ENCODE assay signal across 17 mouse cellular contexts in the genomic region with DNA sequence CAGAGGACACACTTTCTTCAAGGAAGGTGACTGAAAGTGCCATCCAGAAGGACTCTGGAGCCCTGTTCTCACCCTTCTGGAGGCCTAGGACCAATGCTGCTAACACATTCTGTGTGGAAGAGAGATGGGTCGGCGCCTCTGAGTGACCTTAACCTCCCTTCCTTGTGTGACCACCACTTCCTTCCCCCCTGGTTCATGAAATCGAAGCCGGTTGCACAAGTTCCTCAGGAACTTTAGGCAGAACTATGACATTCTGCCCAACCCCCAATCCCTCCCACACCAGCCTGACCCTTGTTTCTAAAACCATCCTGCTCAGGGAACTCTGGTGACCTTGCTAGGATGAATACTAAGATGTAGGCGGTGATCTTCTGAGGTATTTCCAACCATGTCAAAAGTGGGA. TPM values are rescaled to one million over a fixed set of nuclear protein-coding genes. Genes with fewer than 3 reads are reported as not detected.
DNase-seq lines count a peak whose midpoint lies in the region; ATAC-seq and TF ChIP-seq lines count a peak whose summit lies in the region.
"Had no signal": no experiment of that assay in that cellular context is flagged by ENCODE, and none has a peak within 500 bp of the region (broad histone marks: within the 10 kb centered on the region; RNA-seq: fewer than 3 reads in every experiment).

No protein-coding gene starts in this region.

- peaks cover 9% of the 10 kb centered on the region; the same call in 1 of the 2 replicates for H3K4me1 ChIP-seq in spleen, adult 2 months (ENCODE audit: control insufficient read depth, insufficient read depth, insufficient read length)
- peaks cover 12% of the 10 kb centered on the region for H3K4me1 ChIP-seq in liver, embryonic 11.5 days (replicated peaks; ENCODE audit: control insufficient read depth, insufficient read depth, low read length)
- no peaks in the 10 kb centered on the region for H3K4me1 ChIP-seq in hindbrain, embryonic 16.5 days (ENCODE audit: control insufficient read depth, insufficient read depth, low read depth, low read length)
- H3K4me1 ChIP-seq: forebrain, embryonic 13.5 days; hindbrain, embryonic 15.5 days; neural tube, embryonic 13.5 days had no signal

- TF ChIP-seq POLR2A in spleen, adult 2 months (IDR thresholded peaks at IDR 0.05; ENCODE audit: low read depth, low read length) = no peak

- no peak for DNase-seq in spleen, adult 2 months (ENCODE audit: low read depth in 1 of 2, low spot score in 2 of 2)
- no peak for DNase-seq in spleen, postnatal 14 days (ENCODE audit: low spot score in 2 of 2)
- no peak for DNase-seq in liver, embryonic 11.5 days (ENCODE audit: low spot score)
- DNase-seq in lung, postnatal 36 days = peak; percentile 68
- DNase-seq in thymus, postnatal 4 days = no peak
- DNase-seq: adrenal gland, adult 8-10 months; cerebellum, adult 9-11 months; embryo, embryonic 11 days; kidney, adult 18-20 months; kidney, postnatal 36 days had no signal

- 17% methylated on average over 5 of the region's 5 CpGs for WGBS in spleen, adult 2 months
- WGBS in liver, embryonic 11.5 days = 63% methylated on average over 5 of the region's 5 CpGs
- WGBS in hindbrain, embryonic 16.5 days = 98% methylated on average over 5 of the region's 5 CpGs

- H3K27ac ChIP-seq in spleen, adult 2 months (ENCODE audit: insufficient read depth, low read length) = peak overlapping the region; percentile 10; the same call in 1 of the 2 replicates
- H3K27ac ChIP-seq in liver, embryonic 11.5 days (ENCODE audit: low read depth, low read length) = 0 out of 2 replicates have a peak overlapping the region, but pooled peaks have one; percentile 3
- no peak overlapping the region for H3K27ac ChIP-seq in hindbrain, embryonic 16.5 days (ENCODE audit: low read depth, low read length)
- H3K27ac ChIP-seq: forebrain, embryonic 13.5 days; hindbrain, embryonic 15.5 days; neural tube, embryonic 13.5 days had no signal

- no peak for TF ChIP-seq CTCF in spleen, adult 2 months (IDR thresholded peaks at IDR 0.05; ENCODE audit: extremely low read depth, insufficient read depth, insufficient read length, insufficient replicate concordance)

- H3K9ac ChIP-seq in liver, embryonic 11.5 days (ENCODE audit: low read depth, low read length) = no peak overlapping the region
- no peak overlapping the region for H3K9ac ChIP-seq in hindbrain, embryonic 16.5 days (ENCODE audit: low read depth, low read length)
- H3K9ac ChIP-seq: forebrain, embryonic 13.5 days; hindbrain, embryonic 15.5 days; neural tube, embryonic 13.5 days had no signal

- no peaks in the 10 kb centered on the region for H3K9me3 ChIP-seq in liver, embryonic 11.5 days (ENCODE audit: control insufficient read depth, low read length)
- no peaks in the 10 kb centered on the region for H3K9me3 ChIP-seq in hindbrain, embryonic 16.5 days (ENCODE audit: control insufficient read depth, low read length)
- H3K9me3 ChIP-seq: forebrain, embryonic 13.5 days; hindbrain, embryonic 15.5 days; neural tube, embryonic 13.5 days had no signal

- no peak overlapping the region for H3K4me2 ChIP-seq in liver, embryonic 11.5 days
- H3K4me2 ChIP-seq in hindbrain, embryonic 16.5 days (ENCODE audit: low read length) = no peak overlapping the region
- H3K4me2 ChIP-seq: forebrain, embryonic 13.5 days; hindbrain, embryonic 15.5 days; neural tube, embryonic 13.5 days had no signal

- H3K4me3 ChIP-seq in spleen, adult 2 months (ENCODE audit: extremely low read depth, insufficient read depth, insufficient read length) = no peak overlapping the region
- no peak overlapping the region for H3K4me3 ChIP-seq in liver, embryonic 11.5 days (ENCODE audit: low read depth, low read length)
- no peak overlapping the region for H3K4me3 ChIP-seq in hindbrain, embryonic 16.5 days (ENCODE audit: low read length)
- H3K4me3 ChIP-seq: forebrain, embryonic 13.5 days; hindbrain, embryonic 15.5 days; neural tube, embryonic 13.5 days had no signal

- H3K36me3 ChIP-seq in spleen, adult 2 months (ENCODE audit: control insufficient read depth, insufficient read depth, low read length) = no peaks in the 10 kb centered on the region
- H3K36me3 ChIP-seq in liver, embryonic 11.5 days (ENCODE audit: control insufficient read depth, insufficient read depth, low read length) = no peaks in the 10 kb centered on the region
- H3K36me3 ChIP-seq in hindbrain, embryonic 16.5 days (ENCODE audit: control insufficient read depth, insufficient read depth, low read length) = no peaks in the 10 kb centered on the region
- H3K36me3 ChIP-seq: hindbrain, embryonic 15.5 days; neural tube, embryonic 13.5 days had no signal

- ATAC-seq in liver, embryonic 11.5 days (replicated peaks; ENCODE audit: low FRiP score) = no peak
- no peak for ATAC-seq in erythroblast, adult 5-6 weeks (replicated peaks; ENCODE audit: low FRiP score, poor library complexity, severe bottlenecking)
- no peak for ATAC-seq in hindbrain, embryonic 16.5 days
- ATAC-seq: forebrain, embryonic 13.5 days had no signal

- no peaks in the 10 kb centered on the region for H3K27me3 ChIP-seq in spleen, adult 2 months (ENCODE audit: control insufficient read depth, insufficient read depth, low read length)
- no peaks in the 10 kb centered on the region for H3K27me3 ChIP-seq in liver, embryonic 11.5 days (replicated peaks; ENCODE audit: control insufficient read depth, insufficient read depth, low read length)
- no peaks in the 10 kb centered on the region for H3K27me3 ChIP-seq in hindbrain, embryonic 16.5 days (replicated peaks; ENCODE audit: control insufficient read depth, insufficient read depth, low read length)
- H3K27me3 ChIP-seq: forebrain, embryonic 13.5 days; hindbrain, embryonic 15.5 days; neural tube, embryonic 13.5 days had no signal

RNA-seq across cellular contexts. Expression of gene B430306N03Rik, which starts 8.3 kb away (rescaled TPM):
- polyA plus RNA-seq in spleen, adult 2 months (2012; rRNA removed) = 9.1 and 11.5 TPM in 2 replicates
- polyA plus RNA-seq in liver, embryonic 11.5 days (2014; fragmentation: Nextera tagmentation; extraction: Ambion mirVana) = 1.6 and 1.7 TPM in 2 replicates
- 17.5 and 20.1 TPM in 2 replicates for total RNA-seq in erythroblast, adult 5-6 weeks (2015; ENCODE audit: low replicate concordance)
- 7.0 and 7.2 TPM in 2 replicates for total RNA-seq in erythroblast, adult 5-6 weeks (2017; ENCODE audit: low replicate concordance)
- 0.06 and 0.14 TPM in 2 replicates for polyA plus RNA-seq in hindbrain, embryonic 16.5 days (2015; fragmentation: Nextera tagmentation; extraction: Ambion mirVana)
- polyA plus RNA-seq: C2C12 had no signal

RNA-seq across cellular contexts. Expression of gene Trem2, which starts 21.9 kb away (rescaled TPM):
- 1.0 and 2.5 TPM in 2 replicates for polyA plus RNA-seq in spleen, adult 2 months (2012; rRNA removed)
- polyA plus RNA-seq in liver, embryonic 11.5 days (2014; fragmentation: Nextera tagmentation; extraction: Ambion mirVana) = 3.5 and 4.7 TPM in 2 replicates
- total RNA-seq in erythroblast, adult 5-6 weeks (2015; ENCODE audit: low replicate concordance) = 1.9 and 3.1 TPM in 2 replicates
- total RNA-seq in erythroblast, adult 5-6 weeks (2017; ENCODE audit: low replicate concordance) = 2.6 and 3.2 TPM in 2 replicates
- 4.5 and 6.7 TPM in 2 replicates for polyA plus RNA-seq in hindbrain, embryonic 16.5 days (2015; fragmentation: Nextera tagmentation; extraction: Ambion mirVana)
- total RNA-seq: megakaryocyte-erythroid progenitor cell, adult 5-6 weeks had no signal
- polyA plus RNA-seq: C2C12 had no signal

RNA-seq across cellular contexts. Expression of gene Treml2, which starts 25.0 kb away (rescaled TPM):
- polyA plus RNA-seq in spleen, adult 2 months (2012; rRNA removed) = 56.4 and 66.7 TPM in 2 replicates
- polyA plus RNA-seq in liver, embryonic 11.5 days (2014; fragmentation: Nextera tagmentation; extraction: Ambion mirVana) = 3.9 and 4.8 TPM in 2 replicates
- total RNA-seq in erythroblast, adult 5-6 weeks (2015; ENCODE audit: low replicate concordance) = 13.4 and 26.1 TPM in 2 replicates
- total RNA-seq in erythroblast, adult 5-6 weeks (2017; ENCODE audit: low replicate concordance) = 13.8 and 15.1 TPM in 2 replicates
- 0.27 TPM in 1 of 2 replicates, not detected in the other for polyA plus RNA-seq in hindbrain, embryonic 16.5 days (2015; fragmentation: Nextera tagmentation; extraction: Ambion mirVana)
- polyA plus RNA-seq: C2C12; neural tube, embryonic 13.5 days had no signal

RNA-seq across cellular contexts. Expression of gene Treml1, which starts 35.5 kb away (rescaled TPM):
- 38.3 and 39.8 TPM in 2 replicates for polyA plus RNA-seq in spleen, adult 2 months (2012; rRNA removed)
- polyA plus RNA-seq in liver, embryonic 11.5 days (2014; fragmentation: Nextera tagmentation; extraction: Ambion mirVana) = 33.2 and 36.3 TPM in 2 replicates
- not detected in 2 replicates for total RNA-seq in erythroblast, adult 5-6 weeks (2015; ENCODE audit: low replicate concordance)
- 0.34 and 1.3 TPM in 2 replicates for total RNA-seq in erythroblast, adult 5-6 weeks (2017; ENCODE audit: low replicate concordance)
- 0.49 and 0.76 TPM in 2 replicates for polyA plus RNA-seq in hindbrain, embryonic 16.5 days (2015; fragmentation: Nextera tagmentation; extraction: Ambion mirVana)
- polyA plus RNA-seq: C2C12 had no signal
